Mouse (Mus musculus): ENCODE data around the gene Rps6kb1. TPM values are rescaled to one million over a fixed set of nuclear protein-coding genes. Genes with fewer than 3 reads are reported as not detected.

Gene Rps6kb1
- polyA plus RNA-seq, 1 experiment from 2014 or later, result 40.7 TPM

- WGBS, result 50% methylated on average over 3 of the region's 3 CpGs
- Histone ChIP-seq H3K9me3 (ENCODE audit: control insufficient read depth, low read length) (no peaks in the 10 kb centered on the region), H3K27me3 (ENCODE audit: control insufficient read depth, insufficient read depth, low read length) (no peaks in the 10 kb centered on the region), H3K4me3 (ENCODE audit: low read depth, low read length) (no peak overlapping the region), H3K36me3 (ENCODE audit: control insufficient read depth, insufficient read depth, low read length) (no peaks in the 10 kb centered on the region), H3K4me2 (replicated peaks; ENCODE audit: low read depth) (no peak overlapping the region), H3K27ac (replicated peaks) (no peak overlapping the region), H3K4me1 (replicated peaks; ENCODE audit: control insufficient read depth, insufficient read depth) (no peaks in the 10 kb centered on the region), H3K9ac (ENCODE audit: low read length) (no peak overlapping the region)
- TF ChIP-seq EP300 (optimal IDR thresholded peaks at IDR 0.05) (no peak), CTCF (IDR thresholded peaks at IDR 0.05; ENCODE audit: low read depth) (peak; percentile 92)
- ATAC-seq (ENCODE audit: low FRiP score, low TSS enrichment) (peak; percentile 47), DNase-seq (ENCODE audit: low spot score) (peak; percentile 26)
Measured at GRCm38 (mm10) chr11:86568425-86568824, 23.8 kb upstream of the Rps6kb1 start.

GRCm38 (mm10) chr11:86558258-86558657 lies 13.7 kb upstream of the Rps6kb1 start:
- no peak overlapping the region for H3K9ac ChIP-seq (ENCODE audit: low read length)
- 90% methylated on average over 4 of the region's 4 CpGs for WGBS

GRCm38 (mm10) chr11:86553525-86553924 lies 8.9 kb upstream of the Rps6kb1 start:
- Histone ChIP-seq H3K4me1 (replicated peaks; ENCODE audit: control insufficient read depth, insufficient read depth) (no peaks in the 10 kb centered on the region), H3K9me3 (ENCODE audit: control insufficient read depth, low read length) (no peaks in the 10 kb centered on the region), H3K4me3 (ENCODE audit: low read depth, low read length) (no peak overlapping the region), H3K27me3 (ENCODE audit: control insufficient read depth, insufficient read depth, low read length) (no peaks in the 10 kb centered on the region), H3K4me2 (replicated peaks; ENCODE audit: low read depth) (no peak overlapping the region), H3K27ac (replicated peaks) (no peak overlapping the region), H3K36me3 (ENCODE audit: control insufficient read depth, insufficient read depth, low read length) (0 out of 2 replicates have a peak, but pooled peaks cover 8% of the 10 kb centered on the region), H3K9ac (ENCODE audit: low read length) (no peak overlapping the region)
- ATAC-seq (ENCODE audit: low FRiP score, low TSS enrichment), result no peak
- TF ChIP-seq EP300 (optimal IDR thresholded peaks at IDR 0.05) (no peak), CTCF (IDR thresholded peaks at IDR 0.05; ENCODE audit: low read depth) (no peak)
- 90% methylated on average over 6 of the region's 6 CpGs for WGBS
- no peak for DNase-seq (ENCODE audit: low spot score)

More at GRCm38 (mm10) chr11:86558258-86558657, 13.7 kb upstream of the Rps6kb1 start:
- DNase-seq (ENCODE audit: low spot score), result no peak
- H3K36me3 ChIP-seq (ENCODE audit: control insufficient read depth, insufficient read depth, low read length), result 0 out of 2 replicates have a peak, but pooled peaks cover 4% of the 10 kb centered on the region
- no peaks in the 10 kb centered on the region for H3K9me3 ChIP-seq (ENCODE audit: control insufficient read depth, low read length)
- no peak overlapping the region for H3K27ac ChIP-seq (replicated peaks)
- H3K4me3 ChIP-seq (ENCODE audit: low read depth, low read length), result no peak overlapping the region
- ATAC-seq (ENCODE audit: low FRiP score, low TSS enrichment), result no peak
- TF ChIP-seq EP300 (optimal IDR thresholded peaks at IDR 0.05), result no peak
- no peak for TF ChIP-seq CTCF (IDR thresholded peaks at IDR 0.05; ENCODE audit: low read depth)
- H3K4me1 ChIP-seq (replicated peaks; ENCODE audit: control insufficient read depth, insufficient read depth), result no peaks in the 10 kb centered on the region
- no peaks in the 10 kb centered on the region for H3K27me3 ChIP-seq (ENCODE audit: control insufficient read depth, insufficient read depth, low read length)
- no peak overlapping the region for H3K4me2 ChIP-seq (replicated peaks; ENCODE audit: low read depth)

- Histone ChIP-seq H3K9me3 (ENCODE audit: control insufficient read depth, low read length) (no peaks in the 10 kb centered on the region), H3K4me3 (ENCODE audit: low read depth, low read length) (no peak overlapping the region), H3K4me2 (replicated peaks; ENCODE audit: low read depth) (no peak overlapping the region), H3K4me1 (replicated peaks; ENCODE audit: control insufficient read depth, insufficient read depth) (no peaks in the 10 kb centered on the region), H3K36me3 (ENCODE audit: control insufficient read depth, insufficient read depth, low read length) (0 out of 2 replicates have a peak, but pooled peaks cover 4% of the 10 kb centered on the region), H3K27me3 (ENCODE audit: control insufficient read depth, insufficient read depth, low read length) (no peaks in the 10 kb centered on the region), H3K27ac (replicated peaks) (no peak overlapping the region), H3K9ac (ENCODE audit: low read length) (no peak overlapping the region)
- no peak for ATAC-seq (ENCODE audit: low FRiP score, low TSS enrichment)
- DNase-seq (ENCODE audit: low spot score), result no peak
- WGBS, result 96% methylated on average over 1 of the region's 1 CpGs
- TF ChIP-seq CTCF (IDR thresholded peaks at IDR 0.05; ENCODE audit: low read depth), result peak; percentile 35; the same call in 1 of the 2 replicates
- no peak for TF ChIP-seq EP300 (optimal IDR thresholded peaks at IDR 0.05)
Measured at GRCm38 (mm10) chr11:86547412-86547811, 2.8 kb upstream of the Rps6kb1 start.

GRCm38 (mm10) chr11:86545556-86545955 lies 951 bp upstream of the Rps6kb1 start:
- Histone ChIP-seq H3K9ac (ENCODE audit: low read length) (peak overlapping the region; percentile 97), H3K27ac (replicated peaks) (no peak overlapping the region), H3K4me1 (replicated peaks; ENCODE audit: control insufficient read depth, insufficient read depth) (no peaks in the 10 kb centered on the region), H3K27me3 (ENCODE audit: control insufficient read depth, insufficient read depth, low read length) (no peaks in the 10 kb centered on the region), H3K4me3 (ENCODE audit: low read depth, low read length) (peak overlapping the region; percentile 90), H3K9me3 (ENCODE audit: control insufficient read depth, low read length) (no peaks in the 10 kb centered on the region), H3K4me2 (replicated peaks; ENCODE audit: low read depth) (peak overlapping the region; percentile 55), H3K36me3 (ENCODE audit: control insufficient read depth, insufficient read depth, low read length) (0 out of 2 replicates have a peak, but pooled peaks cover 4% of the 10 kb centered on the region)
- WGBS, result 66% methylated on average over 8 of the region's 8 CpGs
- DNase-seq (ENCODE audit: low spot score) (no peak), ATAC-seq (ENCODE audit: low FRiP score, low TSS enrichment) (no peak)
- TF ChIP-seq EP300 (optimal IDR thresholded peaks at IDR 0.05) (no peak), CTCF (IDR thresholded peaks at IDR 0.05; ENCODE audit: low read depth) (no peak)

- peak; percentile 75 for DNase-seq (ENCODE audit: low spot score)
- under 1% methylated on average over 21 of the region's 50 CpGs for whole genome bisulfite sequencing
Measured at GRCm38 (mm10) chr11:86543960-86544638, 506 bp downstream of the Rps6kb1 start.

More at GRCm38 (mm10) chr11:86543960-86544638, 506 bp downstream of the Rps6kb1 start:
- peak overlapping the region; percentile 83 for H3K4me2 ChIP-seq (replicated peaks; ENCODE audit: low read depth)
- peak; percentile 72 for ATAC-seq (ENCODE audit: low FRiP score, low TSS enrichment)
- peak overlapping the region; percentile 97 for H3K9ac ChIP-seq (ENCODE audit: low read length)
- no peaks in the 10 kb centered on the region for H3K27me3 ChIP-seq (ENCODE audit: control insufficient read depth, insufficient read depth, low read length)
- no peaks in the 10 kb centered on the region for H3K4me1 ChIP-seq (replicated peaks; ENCODE audit: control insufficient read depth, insufficient read depth)
- no peaks in the 10 kb centered on the region for H3K9me3 ChIP-seq (ENCODE audit: control insufficient read depth, low read length)
- no peak for TF ChIP-seq CTCF (IDR thresholded peaks at IDR 0.05; ENCODE audit: low read depth)
- no peak for TF ChIP-seq EP300 (optimal IDR thresholded peaks at IDR 0.05)
- H3K4me3 ChIP-seq (ENCODE audit: low read depth, low read length), result peak overlapping the region; percentile 90
- peak overlapping the region; percentile 90 for H3K27ac ChIP-seq (replicated peaks)
- no peaks in the 10 kb centered on the region for H3K36me3 ChIP-seq (ENCODE audit: control insufficient read depth, insufficient read depth, low read length)
